Mouse (Mus musculus): ENCODE data around the gene Lrrc23. TPM values are rescaled to one million over a fixed set of nuclear protein-coding genes. Genes with fewer than 3 reads are reported as not detected.

The Lrrc23 gene
- polyA plus RNA-seq, 1 experiment from 2014 or later = 4.1 TPM

DNA sequence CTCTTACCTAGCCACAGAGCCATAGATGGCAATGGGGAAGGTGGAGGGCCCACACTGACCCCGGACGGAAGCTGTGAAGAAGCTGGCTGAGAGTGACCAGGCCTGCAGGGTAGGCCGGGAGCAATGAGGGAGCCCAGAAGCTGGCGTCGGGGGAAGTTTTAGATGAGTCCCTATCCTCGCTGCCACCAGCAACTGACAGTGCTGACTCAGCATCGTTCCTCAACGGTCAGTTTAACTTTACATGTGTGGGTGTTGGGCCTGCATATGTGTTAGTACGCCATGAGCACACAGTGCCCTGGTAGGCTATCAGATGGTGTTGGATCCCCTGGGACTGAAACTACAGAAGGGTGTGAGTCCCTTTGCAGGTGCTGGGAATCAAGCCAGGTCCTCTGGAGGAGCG is 55.1 kb downstream of the Lrrc23 start:
- Histone ChIP-seq H3K27ac (ENCODE audit: low read depth, low read length) (no peak overlapping the region), H3K4me3 (ENCODE audit: low read depth, low read length) (no peak overlapping the region), H3K27me3 (ENCODE audit: control insufficient read depth, insufficient read depth, low read length) (no peaks in the 10 kb centered on the region), H3K4me2 (replicated peaks; ENCODE audit: low read depth, low read length) (no peak overlapping the region), H3K36me3 (ENCODE audit: control insufficient read depth, insufficient read depth, low read length) (no peaks in the 10 kb centered on the region), H3K9ac (ENCODE audit: low read depth, low read length) (no peak overlapping the region), H3K4me1 (replicated peaks; ENCODE audit: control insufficient read depth, insufficient read depth, low read length) (no peaks in the 10 kb centered on the region), H3K9me3 (ENCODE audit: control insufficient read depth, low read length) (no peaks in the 10 kb centered on the region)
- no peak for DNase-seq (ENCODE audit: low spot score)
- ATAC-seq (ENCODE audit: low FRiP score) = no peak
- 87% methylated on average over 10 of the region's 10 CpGs for WGBS

DNA sequence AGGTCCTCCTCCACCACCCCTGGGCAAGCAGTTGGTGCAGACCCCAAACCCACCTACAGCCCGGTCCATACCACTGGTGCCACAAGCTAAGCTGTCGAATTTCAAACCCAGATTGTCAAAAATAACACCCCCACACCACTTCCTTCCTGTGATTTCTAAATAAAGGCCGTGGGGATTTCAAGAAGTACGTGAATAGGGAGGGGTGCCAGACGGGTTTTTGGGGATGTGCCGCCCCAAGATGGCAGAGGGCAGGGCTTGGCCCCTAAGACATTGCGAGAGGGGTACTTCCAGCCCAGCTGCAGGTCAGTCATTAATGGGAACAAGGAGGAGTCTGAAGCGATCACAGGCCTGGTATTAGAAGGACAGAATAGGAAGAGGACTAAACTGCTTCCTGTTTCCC is 56.0 kb downstream of the Lrrc23 start:
- Histone ChIP-seq H3K4me3 (ENCODE audit: low read depth, low read length) (no peak overlapping the region), H3K9me3 (ENCODE audit: control insufficient read depth, low read length) (no peaks in the 10 kb centered on the region), H3K9ac (ENCODE audit: low read depth, low read length) (no peak overlapping the region), H3K4me2 (replicated peaks; ENCODE audit: low read depth, low read length) (no peak overlapping the region), H3K27ac (ENCODE audit: low read depth, low read length) (no peak overlapping the region), H3K4me1 (replicated peaks; ENCODE audit: control insufficient read depth, insufficient read depth, low read length) (no peaks in the 10 kb centered on the region), H3K27me3 (ENCODE audit: control insufficient read depth, insufficient read depth, low read length) (no peaks in the 10 kb centered on the region), H3K36me3 (ENCODE audit: control insufficient read depth, insufficient read depth, low read length) (no peaks in the 10 kb centered on the region)
- ATAC-seq (ENCODE audit: low FRiP score) = no peak
- 90% methylated on average over 8 of the region's 8 CpGs for WGBS
- DNase-seq (ENCODE audit: low spot score) = no peak

GRCm38 (mm10) chr6:124722876-124723473 is 56.6 kb downstream of the Lrrc23 start:
- Histone ChIP-seq H3K4me2 (replicated peaks; ENCODE audit: low read depth, low read length) (no peak overlapping the region), H3K4me3 (ENCODE audit: low read depth, low read length) (no peak overlapping the region), H3K9ac (ENCODE audit: low read depth, low read length) (no peak overlapping the region), H3K4me1 (replicated peaks; ENCODE audit: control insufficient read depth, insufficient read depth, low read length) (no peaks in the 10 kb centered on the region), H3K27ac (ENCODE audit: low read depth, low read length) (no peak overlapping the region), H3K9me3 (ENCODE audit: control insufficient read depth, low read length) (no peaks in the 10 kb centered on the region), H3K36me3 (ENCODE audit: control insufficient read depth, insufficient read depth, low read length) (no peaks in the 10 kb centered on the region), H3K27me3 (ENCODE audit: control insufficient read depth, insufficient read depth, low read length) (no peaks in the 10 kb centered on the region)
- DNase-seq (ENCODE audit: low spot score) (no peak), ATAC-seq (ENCODE audit: low FRiP score) (no peak)
- WGBS = 82% methylated on average over 6 of the region's 6 CpGs

DNA sequence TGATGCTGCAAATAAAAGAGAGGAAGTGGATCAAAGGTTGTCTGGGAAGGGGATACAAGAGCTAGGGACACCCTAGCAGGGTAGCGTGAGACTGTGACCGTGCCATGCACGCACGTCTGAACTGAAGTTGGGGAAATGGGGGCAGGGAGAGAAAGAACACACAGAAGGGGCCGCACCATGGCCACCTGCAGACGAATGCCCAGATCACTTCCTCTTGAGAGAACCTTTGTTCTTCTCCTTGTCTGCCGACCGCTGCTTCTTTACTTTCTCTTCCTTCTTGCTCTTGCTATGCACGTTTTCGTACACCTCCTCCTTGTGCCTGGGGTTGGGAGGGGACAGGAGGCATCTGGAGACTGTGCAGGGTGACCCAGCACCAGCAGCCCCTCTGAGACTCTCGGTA is 58.6 kb downstream of the Lrrc23 start:
- no peak overlapping the region for H3K27ac ChIP-seq (ENCODE audit: low read depth, low read length)
- WGBS = 71% methylated on average over 11 of the region's 11 CpGs

More for the DNA sequence above, 58.6 kb downstream of the Lrrc23 start:
- no peak overlapping the region for H3K4me2 ChIP-seq (replicated peaks; ENCODE audit: low read depth, low read length)
- H3K4me3 ChIP-seq (ENCODE audit: low read depth, low read length) = no peak overlapping the region
- no peaks in the 10 kb centered on the region for H3K4me1 ChIP-seq (replicated peaks; ENCODE audit: control insufficient read depth, insufficient read depth, low read length)
- DNase-seq (ENCODE audit: low spot score) (no peak), ATAC-seq (ENCODE audit: low FRiP score) (no peak)
- H3K9ac ChIP-seq (ENCODE audit: low read depth, low read length) = no peak overlapping the region
- no peaks in the 10 kb centered on the region for H3K9me3 ChIP-seq (ENCODE audit: control insufficient read depth, low read length)
- H3K27me3 ChIP-seq (ENCODE audit: control insufficient read depth, insufficient read depth, low read length) = no peaks in the 10 kb centered on the region
- peaks cover 4% of the 10 kb centered on the region for H3K36me3 ChIP-seq (ENCODE audit: control insufficient read depth, insufficient read depth, low read length)

Other genes starting within 250 kb of the Lrrc23 start
- 0.29 and 0.86 TPM in 2 replicates for gene C1s1, start 237.4 kb downstream of the Lrrc23 start, polyA plus RNA-seq (2014; fragmentation: Nextera tagmentation; extraction: Ambion mirVana)
- gene C1rb, start 209.4 kb downstream of the Lrrc23 start, polyA plus RNA-seq (2014; fragmentation: Nextera tagmentation; extraction: Ambion mirVana) = not detected in 2 replicates
- gene C1s2, start 143.6 kb downstream of the Lrrc23 start, polyA plus RNA-seq (2014; fragmentation: Nextera tagmentation; extraction: Ambion mirVana) = 0.10 TPM in 1 of 2 replicates, not detected in the other
- gene Lpcat3, start 116.7 kb downstream of the Lrrc23 start, polyA plus RNA-seq (2014; fragmentation: Nextera tagmentation; extraction: Ambion mirVana) = 37.5 and 43.2 TPM in 2 replicates
- gene Emg1, start 67.5 kb downstream of the Lrrc23 start, polyA plus RNA-seq (2014; fragmentation: Nextera tagmentation; extraction: Ambion mirVana) = 196 and 203 TPM in 2 replicates
- gene Phb2, start 67.4 kb downstream of the Lrrc23 start, polyA plus RNA-seq (2014; fragmentation: Nextera tagmentation; extraction: Ambion mirVana) = 318 and 336 TPM in 2 replicates
- 7.1 and 7.9 TPM in 2 replicates for gene Ptpn6, start 41.0 kb downstream of the Lrrc23 start, polyA plus RNA-seq (2014; fragmentation: Nextera tagmentation; extraction: Ambion mirVana)
- 553 and 590 TPM in 2 replicates for gene Grcc10, start 38.4 kb downstream of the Lrrc23 start, polyA plus RNA-seq (2014; fragmentation: Nextera tagmentation; extraction: Ambion mirVana)
- not detected in 2 replicates for gene Gm45234, start 23.7 kb downstream of the Lrrc23 start, polyA plus RNA-seq (2014; fragmentation: Nextera tagmentation; extraction: Ambion mirVana)
- gene Atn1, start 23.2 kb downstream of the Lrrc23 start, polyA plus RNA-seq (2014; fragmentation: Nextera tagmentation; extraction: Ambion mirVana) = 9.2 and 12.7 TPM in 2 replicates
- 5.9 and 7.1 TPM in 2 replicates for gene Eno2, start 10.1 kb downstream of the Lrrc23 start, polyA plus RNA-seq (2014; fragmentation: Nextera tagmentation; extraction: Ambion mirVana)
- gene Spsb2, start 28.9 kb upstream of the Lrrc23 start, polyA plus RNA-seq (2014; fragmentation: Nextera tagmentation; extraction: Ambion mirVana) = 4.8 and 6.7 TPM in 2 replicates
- gene Tpi1, start 34.6 kb upstream of the Lrrc23 start, polyA plus RNA-seq (2014; fragmentation: Nextera tagmentation; extraction: Ambion mirVana) = 618 and 653 TPM in 2 replicates
- gene Usp5, start 49.8 kb upstream of the Lrrc23 start, polyA plus RNA-seq (2014; fragmentation: Nextera tagmentation; extraction: Ambion mirVana) = 127 and 134 TPM in 2 replicates
- gene Cdca3, start 49.8 kb upstream of the Lrrc23 start, polyA plus RNA-seq (2014; fragmentation: Nextera tagmentation; extraction: Ambion mirVana) = 185 and 193 TPM in 2 replicates
- 0.22 and 0.64 TPM in 2 replicates for gene Gnb3, start 60.5 kb upstream of the Lrrc23 start, polyA plus RNA-seq (2014; fragmentation: Nextera tagmentation; extraction: Ambion mirVana)
- 12.1 and 14.7 TPM in 2 replicates for gene P3h3, start 78.0 kb upstream of the Lrrc23 start, polyA plus RNA-seq (2014; fragmentation: Nextera tagmentation; extraction: Ambion mirVana)
- 1.9 and 2.3 TPM in 2 replicates for gene Gpr162, start 84.3 kb upstream of the Lrrc23 start, polyA plus RNA-seq (2014; fragmentation: Nextera tagmentation; extraction: Ambion mirVana)
- gene Cd4, start 108.5 kb upstream of the Lrrc23 start, polyA plus RNA-seq (2014; fragmentation: Nextera tagmentation; extraction: Ambion mirVana) = 0.19 TPM in 1 of 2 replicates, not detected in the other
- gene Lag3, start 132.0 kb upstream of the Lrrc23 start, polyA plus RNA-seq (2014; fragmentation: Nextera tagmentation; extraction: Ambion mirVana) = 1.2 and 2.5 TPM in 2 replicates
- 321 and 337 TPM in 2 replicates for gene Ptms, start 140.4 kb upstream of the Lrrc23 start, polyA plus RNA-seq (2014; fragmentation: Nextera tagmentation; extraction: Ambion mirVana)
- 443 and 465 TPM in 2 replicates for gene Mlf2, start 151.7 kb upstream of the Lrrc23 start, polyA plus RNA-seq (2014; fragmentation: Nextera tagmentation; extraction: Ambion mirVana)
- 94.3 and 99.7 TPM in 2 replicates for gene Cops7a, start 185.8 kb upstream of the Lrrc23 start, polyA plus RNA-seq (2014; fragmentation: Nextera tagmentation; extraction: Ambion mirVana)
- gene Pianp, start 217.0 kb upstream of the Lrrc23 start, polyA plus RNA-seq (2014; fragmentation: Nextera tagmentation; extraction: Ambion mirVana) = 1.6 and 1.9 TPM in 2 replicates
- gene Zfp384, start 229.4 kb upstream of the Lrrc23 start, polyA plus RNA-seq (2014; fragmentation: Nextera tagmentation; extraction: Ambion mirVana) = 8.7 and 16.5 TPM in 2 replicates